Mouse (Mus musculus) spleen, adult 2 months (tissue): ENCODE measurements around the gene Ubash3a.

Experiments
- CTCF ChIP-seq: fragments of 200-500 bp; IDR thresholded peaks from 2 replicates; pipeline ENCODE4 v1.5.1; 2011; ENCODE audit warnings: mild to moderate bottlenecking, inconsistent platforms; ENCODE audit not compliant: insufficient read depth, insufficient read length, insufficient replicate concordance; ENCODE audit errors: extremely low read depth
- POLR2A ChIP-seq: fragments of 200-500 bp; IDR thresholded peaks from 2 replicates; pipeline ENCODE4 v1.6.1; 2011; ENCODE audit warnings: low read depth, low read length, inconsistent platforms

DNA sequence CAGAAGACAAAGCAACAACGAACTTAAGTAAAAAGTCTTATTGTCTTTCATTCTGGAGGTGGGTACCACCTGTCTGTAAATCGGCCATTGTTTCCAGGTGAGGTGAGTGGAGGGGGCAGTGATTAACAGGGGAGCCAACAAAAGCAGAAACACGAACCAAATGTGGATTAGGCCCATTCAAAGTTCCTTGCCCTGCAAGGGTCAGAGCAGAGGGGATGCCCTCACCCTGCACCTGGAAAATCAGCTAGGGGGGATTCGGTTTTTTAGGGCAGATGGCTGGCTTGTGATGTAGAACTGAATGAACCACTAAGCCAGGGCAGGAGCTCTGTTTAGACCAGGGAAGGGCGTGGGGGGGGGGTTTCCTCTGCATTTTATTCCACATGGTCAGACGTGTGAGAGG, 56.7 kb downstream of the Ubash3a start:
- TF ChIP-seq CTCF (no peak), POLR2A (no peak)
